Mouse (Mus musculus): ENCODE measurements at regions not wholly inside any gene's neighbourhood (a gene's known extent, or its start where the extent isn't known, plus 50 kb on each side); places are given as distances from the start of the nearest gene placed in this dataset.

- TF ChIP-seq EP300 (IDR thresholded peaks at IDR 0.05; ENCODE audit: insufficient read depth, low read depth, low read length) (no peak), POLR2A (IDR thresholded peaks at IDR 0.05; ENCODE audit: insufficient read depth, low read depth, low read length) (no peak), CTCF (IDR thresholded peaks at IDR 0.05) (no peak)
Measured at GRCm38 (mm10) chr7:129727559-129727958, 135.9 kb downstream of the Wdr11 start.

Measured in heart, adult 2 months (tissue).